8 mouse cellular contexts compared by ENCODE assay signal in the genomic region with DNA sequence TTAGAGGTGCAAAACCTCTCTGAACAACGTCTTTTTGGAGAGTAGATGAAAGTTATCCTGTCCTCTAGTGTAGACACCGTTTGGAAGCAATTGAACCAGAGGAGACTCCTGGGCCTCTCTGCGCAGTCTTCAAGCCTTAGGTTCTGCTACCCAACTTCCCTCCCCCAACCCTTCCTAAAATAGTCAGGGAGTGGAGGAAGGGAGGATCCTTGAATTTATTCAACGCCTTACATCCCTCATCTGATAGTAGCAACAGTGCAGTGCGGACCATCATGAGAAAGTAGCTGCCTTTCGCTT. TPM values are rescaled to one million over a fixed set of nuclear protein-coding genes. Genes with fewer than 3 reads are reported as not detected.
A peak's percentile ranks its signal among the peaks of the same experiment; 100 is the strongest.
DNase-seq lines count a peak whose midpoint lies in the region; ATAC-seq lines count a peak whose summit lies in the region.

No protein-coding gene starts in this region.

- H3K27ac ChIP-seq in heart, embryonic 15.5 days = no peak overlapping the region
- no peak overlapping the region for H3K27ac ChIP-seq in liver, embryonic 16.5 days (ENCODE audit: low read length)
- no peak overlapping the region for H3K27ac ChIP-seq in stomach, embryonic 16.5 days (ENCODE audit: low read length)

- peak; percentile 70 for DNase-seq in right cerebral cortex, postnatal 25 days
- no peak for DNase-seq in right cerebral cortex, postnatal 4 days
- DNase-seq in left cerebral cortex, adult 11 months (ENCODE audit: low spot score) = no peak
- no peak for DNase-seq in T-cell, adult 2 months (ENCODE audit: low spot score)
- no peak for DNase-seq in ovary, postnatal 14 days (ENCODE audit: low spot score)

- peak overlapping the region; percentile 93 for H3K4me2 ChIP-seq in heart, embryonic 15.5 days
- peak overlapping the region; percentile 55 for H3K4me2 ChIP-seq in liver, embryonic 16.5 days (ENCODE audit: low read depth, low read length)
- peak overlapping the region; percentile 84 for H3K4me2 ChIP-seq in stomach, embryonic 16.5 days (ENCODE audit: low read depth, low read length)

- H3K9ac ChIP-seq in heart, embryonic 15.5 days = no peak overlapping the region
- no peak overlapping the region for H3K9ac ChIP-seq in liver, embryonic 16.5 days (ENCODE audit: low read depth, low read length)
- 0 out of 2 replicates have a peak overlapping the region, but pooled peaks have one; percentile 60 for H3K9ac ChIP-seq in stomach, embryonic 16.5 days (ENCODE audit: low read length)

- peaks cover 7% of the 10 kb centered on the region; the same call in 1 of the 2 replicates for H3K27me3 ChIP-seq in heart, embryonic 15.5 days
- H3K27me3 ChIP-seq in liver, embryonic 16.5 days (ENCODE audit: control insufficient read depth, insufficient read depth, low read depth, low read length) = no peaks in the 10 kb centered on the region
- H3K27me3 ChIP-seq in stomach, embryonic 16.5 days (ENCODE audit: control insufficient read depth, insufficient read depth, low read length) = no peaks in the 10 kb centered on the region

- no peaks in the 10 kb centered on the region for H3K36me3 ChIP-seq in heart, embryonic 15.5 days
- no peaks in the 10 kb centered on the region for H3K36me3 ChIP-seq in liver, embryonic 16.5 days (ENCODE audit: control insufficient read depth, insufficient read depth)
- H3K36me3 ChIP-seq in stomach, embryonic 16.5 days (ENCODE audit: control insufficient read depth, insufficient read depth, low read length) = no peaks in the 10 kb centered on the region

- H3K4me1 ChIP-seq in heart, embryonic 15.5 days (replicated peaks) = peaks cover 12% of the 10 kb centered on the region
- H3K4me1 ChIP-seq in liver, embryonic 16.5 days (ENCODE audit: control insufficient read depth, low read depth, low read length) = no peaks in the 10 kb centered on the region; the same call in 1 of the 2 replicates
- H3K4me1 ChIP-seq in stomach, embryonic 16.5 days (ENCODE audit: control insufficient read depth, insufficient read depth, low read length) = peaks cover 4% of the 10 kb centered on the region; the same call in 1 of the 2 replicates

- 10% methylated on average over 6 of the region's 6 CpGs for WGBS in heart, embryonic 15.5 days
- 13% methylated on average over 6 of the region's 6 CpGs for WGBS in liver, embryonic 16.5 days (ENCODE audit: insufficient replicate concordance)
- 14% methylated on average over 6 of the region's 6 CpGs for WGBS in stomach, embryonic 16.5 days

- 0 out of 2 replicates have a peak, but pooled peaks have one; percentile 44 for ATAC-seq in heart, embryonic 15.5 days (replicated peaks; ENCODE audit: insufficient number of reproducible peaks, insufficient read depth, low FRiP score, low read depth)
- no peak for ATAC-seq in liver, embryonic 16.5 days (ENCODE audit: low read depth)
- no peak for ATAC-seq in stomach, embryonic 16.5 days (ENCODE audit: insufficient read depth, low FRiP score)

- peak overlapping the region; percentile 55 for H3K4me3 ChIP-seq in heart, embryonic 15.5 days
- H3K4me3 ChIP-seq in liver, embryonic 16.5 days (ENCODE audit: low read depth, low read length) = peak overlapping the region; percentile 56
- H3K4me3 ChIP-seq in stomach, embryonic 16.5 days (replicated peaks; ENCODE audit: low read length) = peak overlapping the region; percentile 50

- H3K9me3 ChIP-seq in heart, embryonic 15.5 days (replicated peaks) = no peaks in the 10 kb centered on the region
- no peaks in the 10 kb centered on the region for H3K9me3 ChIP-seq in liver, embryonic 16.5 days (replicated peaks; ENCODE audit: control insufficient read depth, low read length)
- H3K9me3 ChIP-seq in stomach, embryonic 16.5 days (replicated peaks; ENCODE audit: control insufficient read depth, low read length) = no peaks in the 10 kb centered on the region

RNA-seq across cellular contexts. Expression of a gene that starts 1.5 kb away (rescaled TPM):
- 20.7 and 23.2 TPM in 2 replicates for polyA plus RNA-seq in heart, embryonic 15.5 days (2015; fragmentation: Nextera tagmentation; extraction: Ambion mirVana)
- polyA plus RNA-seq in liver, embryonic 16.5 days (2015; fragmentation: Nextera tagmentation; extraction: Ambion mirVana) = 4.8 and 6.0 TPM in 2 replicates
- polyA plus RNA-seq in stomach, embryonic 16.5 days (2015; fragmentation: Nextera tagmentation; extraction: Ambion mirVana) = 7.3 and 9.4 TPM in 2 replicates

RNA-seq across cellular contexts. Expression of a gene that starts 43.8 kb away (rescaled TPM):
- polyA plus RNA-seq in heart, embryonic 15.5 days (2015; fragmentation: Nextera tagmentation; extraction: Ambion mirVana) = 5.2 and 7.9 TPM in 2 replicates
- polyA plus RNA-seq in liver, embryonic 16.5 days (2015; fragmentation: Nextera tagmentation; extraction: Ambion mirVana) = 2.0 and 2.2 TPM in 2 replicates
- 4.8 and 4.9 TPM in 2 replicates for polyA plus RNA-seq in stomach, embryonic 16.5 days (2015; fragmentation: Nextera tagmentation; extraction: Ambion mirVana)
